Mouse (Mus musculus) erythroblast, embryonic 14.5 days (primary cell): Measurements from ENCODE around the gene Lepr.

Experiments
- GATA1 ChIP-seq: IDR thresholded peaks from 2 replicates; pipeline ENCODE4 v1.6.1; 2012; ENCODE audit warnings: low read length, inconsistent platforms, mixed read lengths
- TAL1 ChIP-seq: IDR thresholded peaks from 3 replicates; pipeline ENCODE4 v1.6.1; 2012; ENCODE audit warnings: low read length, inconsistent platforms, mixed read lengths

DNA sequence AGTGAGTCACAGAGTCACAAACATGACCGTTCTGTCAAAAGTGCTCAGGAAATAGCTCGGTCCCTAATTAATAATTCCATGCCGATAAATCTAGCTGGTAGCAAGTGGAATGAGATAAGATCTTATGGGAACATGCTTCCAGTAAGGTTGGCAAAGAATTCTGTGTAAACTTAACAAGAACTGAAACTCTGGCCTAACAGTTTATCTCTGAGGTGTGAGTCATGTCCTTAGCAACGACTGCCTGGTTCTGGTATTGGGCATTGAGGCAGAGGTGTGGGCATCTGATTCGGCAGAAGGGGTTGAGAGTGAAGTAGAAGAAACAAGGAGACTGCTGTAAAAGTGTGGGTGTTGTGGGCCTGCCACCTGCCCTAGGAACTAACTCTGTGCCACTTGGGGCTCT is 47.4 kb upstream of the Lepr start:
- TF ChIP-seq GATA1 (no peak), TAL1 (no peak)
